Mouse (Mus musculus) embryonic facial prominence, embryonic 15.5 days (tissue): ENCODE data around the gene Robo1. TPM values are rescaled to one million over a fixed set of nuclear protein-coding genes. Genes with fewer than 3 reads are reported as not detected.

Experiments
- ATAC-seq: fragments of 200-750 bp; cut with Nextera tagmentation; 2 replicates; pipeline ENCODE4 v1.8.0; 2017; ENCODE audit warnings: low read depth, moderate TSS enrichment; ENCODE audit not compliant: insufficient number of reproducible peaks, low FRiP score, low TSS enrichment
- H3K27ac ChIP-seq: fragments of 300-500 bp; sonication (generic); replicated peaks from 2 replicates; pipeline ENCODE4 v1.5.1; 2015; ENCODE audit warnings: mild to moderate bottlenecking, inconsistent platforms
- H3K27me3 ChIP-seq: fragments of 300-500 bp; sonication (generic); 2 replicates; pipeline ENCODE4 v1.6.1; 2015; ENCODE audit warnings: inconsistent platforms
- H3K36me3 ChIP-seq: fragments of 300-500 bp; sonication (generic); 2 replicates; pipeline ENCODE4 v1.6.1; 2015; ENCODE audit warnings: mild to moderate bottlenecking, inconsistent platforms
- H3K4me1 ChIP-seq: fragments of 300-500 bp; sonication (generic); 2 replicates; pipeline ENCODE4 v1.6.1; 2015; ENCODE audit warnings: inconsistent platforms
- H3K4me2 ChIP-seq: fragments of 300-500 bp; sonication (generic); replicated peaks from 2 replicates; pipeline ENCODE4 v1.6.1; 2015; ENCODE audit warnings: mild to moderate bottlenecking, inconsistent platforms
- H3K4me3 ChIP-seq: fragments of 300-500 bp; sonication (generic); replicated peaks from 2 replicates; pipeline ENCODE4 v1.5.1; 2015; ENCODE audit warnings: mild to moderate bottlenecking, inconsistent platforms
- H3K9ac ChIP-seq: fragments of 300-500 bp; sonication (generic); 2 replicates; pipeline ENCODE4 v1.6.1; 2015; ENCODE audit warnings: inconsistent platforms
- H3K9me3 ChIP-seq: fragments of 300-500 bp; sonication (generic); replicated peaks from 2 replicates; pipeline ENCODE4 v1.6.1; 2016; ENCODE audit warnings: inconsistent platforms
- WGBS: fragments of 180-500 bp; shearing (Covaris S2); methylation state at CpG from one replicate; pipeline ENCODE4 v1.1.7; 2015; 5-methylcytosine and 5-hydroxymethylcytosine counted together
- polyA plus RNA-seq: library from polyadenylated mRNA; unstranded; fragments of >200 nt; fragmentation: Nextera tagmentation; extraction: Ambion mirVana; gene quantifications from 2 replicates; pipeline ENCODE4 v1.2.1, GENCODE M21; 2015

Gene Robo1
- polyA plus RNA-seq, 1 experiment from 2014 or later = 36.9 TPM

- Histone ChIP-seq H3K4me3 (no peak overlapping the region), H3K4me2 (no peak overlapping the region), H3K27ac (no peak overlapping the region), H3K9me3 (no peaks in the 10 kb centered on the region), H3K27me3 (no peaks in the 10 kb centered on the region), H3K36me3 (no peaks in the 10 kb centered on the region), H3K4me1 (no peaks in the 10 kb centered on the region), H3K9ac (no peak overlapping the region)
- 15% methylated on average over 4 of the region's 4 CpGs for WGBS
- no peak for ATAC-seq
Observed at GRCm38 (mm10) chr16:72610661-72611112, 302.6 kb downstream of the Robo1 start.

- ATAC-seq = no peak
Observed at GRCm38 (mm10) chr16:72614898-72615297, 306.8 kb downstream of the Robo1 start.

GRCm38 (mm10) chr16:72615360-72615759 lies 307.3 kb downstream of the Robo1 start:
- H3K4me2 ChIP-seq = no peak overlapping the region
- H3K27ac ChIP-seq = no peak overlapping the region
- 44% methylated on average over 2 of the region's 2 CpGs for WGBS
- no peak overlapping the region for H3K4me3 ChIP-seq
- no peaks in the 10 kb centered on the region for H3K36me3 ChIP-seq
- H3K4me1 ChIP-seq = no peaks in the 10 kb centered on the region
- ATAC-seq = no peak
- no peak overlapping the region for H3K9ac ChIP-seq
- H3K27me3 ChIP-seq = no peaks in the 10 kb centered on the region
- no peaks in the 10 kb centered on the region for H3K9me3 ChIP-seq

More at GRCm38 (mm10) chr16:72614898-72615297, 306.8 kb downstream of the Robo1 start:
- Histone ChIP-seq H3K4me3 (no peak overlapping the region), H3K36me3 (no peaks in the 10 kb centered on the region), H3K27ac (no peak overlapping the region), H3K9me3 (no peaks in the 10 kb centered on the region), H3K27me3 (no peaks in the 10 kb centered on the region), H3K4me1 (no peaks in the 10 kb centered on the region), H3K4me2 (no peak overlapping the region), H3K9ac (no peak overlapping the region)
- WGBS = 5% methylated on average over 1 of the region's 1 CpGs

GRCm38 (mm10) chr16:72622371-72622770 lies 314.3 kb downstream of the Robo1 start:
- ATAC-seq = no peak
- no peaks in the 10 kb centered on the region for H3K36me3 ChIP-seq
- H3K9me3 ChIP-seq = no peaks in the 10 kb centered on the region
- no peak overlapping the region for H3K9ac ChIP-seq
- no peaks in the 10 kb centered on the region for H3K27me3 ChIP-seq
- H3K4me1 ChIP-seq = no peaks in the 10 kb centered on the region
- WGBS = 82% methylated on average over 4 of the region's 4 CpGs
- no peak overlapping the region for H3K4me3 ChIP-seq
- no peak overlapping the region for H3K4me2 ChIP-seq
- no peak overlapping the region for H3K27ac ChIP-seq

DNA sequence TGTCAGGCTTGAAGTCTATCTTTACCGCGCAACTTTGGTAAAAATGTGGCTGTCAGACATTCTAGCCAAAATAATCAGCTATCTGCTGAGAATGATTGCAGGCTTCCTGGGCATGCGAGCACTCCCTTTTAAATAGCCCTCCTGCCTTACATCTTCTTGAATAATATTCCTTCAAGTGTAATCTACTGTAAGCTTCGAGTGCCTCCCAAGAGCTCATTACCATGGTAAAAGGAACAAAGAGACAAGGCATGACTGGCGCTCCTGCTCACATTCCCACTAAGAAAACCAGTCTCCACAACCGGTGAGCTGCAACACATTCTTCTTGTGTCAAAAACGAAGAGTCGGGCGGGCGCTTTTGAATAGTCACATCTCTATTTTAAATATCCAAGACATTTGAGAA lies 314.8 kb downstream of the Robo1 start:
- Histone ChIP-seq H3K9ac (no peak overlapping the region), H3K4me1 (no peaks in the 10 kb centered on the region), H3K36me3 (no peaks in the 10 kb centered on the region), H3K4me2 (no peak overlapping the region), H3K27me3 (no peaks in the 10 kb centered on the region), H3K9me3 (no peaks in the 10 kb centered on the region), H3K27ac (no peak overlapping the region), H3K4me3 (no peak overlapping the region)
- 81% methylated on average over 10 of the region's 10 CpGs for WGBS
- ATAC-seq = no peak

DNA sequence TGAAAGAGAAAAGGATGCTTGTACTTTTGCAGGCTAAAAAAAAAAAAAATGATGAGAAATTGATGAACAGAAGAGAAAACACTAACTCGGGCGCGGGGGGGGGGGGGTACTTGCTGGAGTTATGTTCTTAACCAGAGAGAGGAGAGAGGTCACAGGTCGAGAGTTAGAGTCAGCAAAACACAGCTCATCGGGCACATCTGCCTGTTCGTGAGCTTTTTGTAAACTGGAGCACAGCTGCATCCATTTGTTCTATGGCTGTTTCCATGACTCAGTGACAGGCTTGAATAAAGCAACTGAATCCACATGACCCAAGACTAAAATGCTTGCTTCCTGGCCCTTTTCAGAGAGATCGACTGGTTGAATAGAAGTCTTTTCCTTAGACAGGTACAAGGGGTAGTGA lies 325.7 kb downstream of the Robo1 start:
- H3K9me3 ChIP-seq = no peaks in the 10 kb centered on the region
- H3K27ac ChIP-seq = no peak overlapping the region
- H3K4me2 ChIP-seq = no peak overlapping the region
- H3K4me1 ChIP-seq = no peaks in the 10 kb centered on the region
- no peak overlapping the region for H3K9ac ChIP-seq
- no peaks in the 10 kb centered on the region for H3K27me3 ChIP-seq
- H3K36me3 ChIP-seq = no peaks in the 10 kb centered on the region
- WGBS = 45% methylated on average over 7 of the region's 7 CpGs
- H3K4me3 ChIP-seq = no peak overlapping the region
- ATAC-seq = no peak

DNA sequence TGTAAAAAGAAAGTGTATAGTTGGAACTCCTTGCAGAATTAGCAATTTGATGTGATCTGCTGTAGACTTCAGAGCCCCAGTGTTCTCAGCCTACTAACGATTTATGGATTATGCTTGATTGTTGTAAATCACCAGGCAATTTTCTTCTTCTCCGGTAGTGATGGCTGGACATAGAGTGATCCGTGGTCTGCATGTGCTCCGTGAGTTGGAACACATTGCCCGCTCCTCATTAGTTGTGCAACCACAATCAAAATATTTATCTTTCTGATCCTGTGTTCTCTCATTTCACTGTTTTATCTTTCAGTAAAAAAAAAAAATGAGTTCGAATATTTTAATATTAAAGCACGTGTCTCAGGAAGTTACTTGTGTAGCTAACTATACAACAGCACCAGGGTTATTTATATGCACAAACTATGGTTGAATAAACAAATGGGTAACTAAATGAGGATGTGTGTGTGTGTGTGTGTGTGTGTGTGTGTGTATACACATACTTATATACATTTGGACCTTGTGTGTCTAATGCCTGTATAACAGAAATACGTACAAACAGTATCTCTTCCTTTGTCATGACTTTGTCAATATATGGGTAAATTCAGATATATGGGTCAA lies 331.3 kb downstream of the Robo1 start:
- no peak overlapping the region for H3K27ac ChIP-seq
- H3K36me3 ChIP-seq = no peaks in the 10 kb centered on the region
- no peak overlapping the region for H3K4me3 ChIP-seq
- 69% methylated on average over 8 of the region's 8 CpGs for WGBS
- H3K27me3 ChIP-seq = no peaks in the 10 kb centered on the region
- H3K9me3 ChIP-seq = no peaks in the 10 kb centered on the region
- no peaks in the 10 kb centered on the region for H3K4me1 ChIP-seq
- no peak overlapping the region for H3K4me2 ChIP-seq
- no peak overlapping the region for H3K9ac ChIP-seq
- no peak for ATAC-seq

DNA sequence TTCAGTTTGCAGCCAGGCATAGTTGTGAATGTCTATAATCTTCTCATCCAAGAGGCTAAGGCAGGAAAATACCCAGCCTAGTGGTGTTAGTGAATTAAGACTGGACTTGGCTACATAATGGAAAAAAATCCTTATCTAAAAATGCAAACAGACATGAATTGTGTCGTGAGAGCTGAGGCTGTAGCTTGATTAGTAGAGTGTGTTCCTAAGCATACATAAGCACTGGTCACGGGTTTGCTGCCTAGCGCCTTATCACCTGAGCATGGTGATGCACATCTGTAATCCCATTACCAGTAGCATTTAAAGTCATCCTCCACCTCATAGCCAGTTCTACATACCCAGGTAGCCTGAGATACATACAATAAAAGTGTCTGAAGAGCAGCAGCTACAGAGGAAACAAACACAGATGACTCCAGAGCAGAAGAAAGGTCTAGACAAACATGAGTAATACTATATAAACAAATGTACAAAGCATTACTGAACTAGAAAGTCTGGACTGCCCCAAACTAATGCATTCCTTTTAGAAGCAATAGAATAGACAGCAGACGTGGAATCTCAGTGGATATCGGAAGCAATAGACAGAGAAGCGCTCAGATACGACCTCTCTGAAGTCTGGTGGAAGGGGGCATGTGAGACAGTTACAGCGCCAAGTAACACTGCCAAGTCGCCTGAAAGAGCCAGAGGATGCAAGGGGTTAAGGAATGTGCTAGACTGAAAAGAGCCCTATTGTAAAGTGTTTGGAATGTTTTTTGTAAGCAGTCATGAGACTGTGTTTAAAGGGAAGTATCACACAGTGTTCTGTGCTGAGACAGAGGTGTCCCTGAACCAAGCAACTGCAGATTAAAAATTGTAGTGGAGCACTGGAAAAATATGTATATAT lies 333.1 kb downstream of the Robo1 start:
- no peak for ATAC-seq

GRCm38 (mm10) chr16:72645890-72646289 lies 337.8 kb downstream of the Robo1 start:
- H3K36me3 ChIP-seq = no peaks in the 10 kb centered on the region
- H3K4me2 ChIP-seq = peak overlapping the region; percentile 46
- H3K4me1 ChIP-seq = no peaks in the 10 kb centered on the region
- no peak overlapping the region for H3K9ac ChIP-seq
- 8% methylated on average over 8 of the region's 8 CpGs for WGBS
- ATAC-seq = no peak
- H3K4me3 ChIP-seq = peak overlapping the region; percentile 23
- no peaks in the 10 kb centered on the region for H3K9me3 ChIP-seq
- no peak overlapping the region for H3K27ac ChIP-seq
- no peaks in the 10 kb centered on the region for H3K27me3 ChIP-seq

More for the DNA sequence above, 333.1 kb downstream of the Robo1 start:
- no peaks in the 10 kb centered on the region for H3K27me3 ChIP-seq
- no peaks in the 10 kb centered on the region for H3K9me3 ChIP-seq
- H3K4me3 ChIP-seq = no peak overlapping the region
- 74% methylated on average over 9 of the region's 9 CpGs for WGBS
- H3K4me1 ChIP-seq = no peaks in the 10 kb centered on the region
- no peak overlapping the region for H3K9ac ChIP-seq
- H3K27ac ChIP-seq = no peak overlapping the region
- no peaks in the 10 kb centered on the region for H3K36me3 ChIP-seq
- H3K4me2 ChIP-seq = no peak overlapping the region

DNA sequence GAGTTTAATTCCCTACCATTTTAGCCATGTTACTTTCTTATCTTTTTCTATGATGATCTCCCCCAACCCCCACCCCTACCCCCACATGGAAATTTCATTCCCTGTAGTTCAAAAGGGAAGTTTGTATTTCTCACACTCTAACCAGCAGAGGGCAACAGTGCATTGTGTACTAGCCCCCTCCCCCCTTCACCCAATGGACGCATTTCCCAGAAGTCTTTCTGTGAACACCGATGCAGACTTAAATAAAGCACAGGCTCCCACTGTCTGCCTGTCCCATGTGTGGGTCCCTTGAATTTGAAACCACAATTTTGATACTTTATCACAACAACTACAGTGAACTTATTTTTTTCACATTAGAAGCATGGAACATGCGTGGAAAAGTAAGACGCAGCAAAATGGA lies 341.2 kb downstream of the Robo1 start:
- 22% methylated on average over 4 of the region's 4 CpGs for WGBS
- H3K9me3 ChIP-seq = no peaks in the 10 kb centered on the region
- no peaks in the 10 kb centered on the region for H3K36me3 ChIP-seq
- H3K9ac ChIP-seq = no peak overlapping the region
- no peaks in the 10 kb centered on the region for H3K27me3 ChIP-seq
- peak overlapping the region; percentile 18 for H3K4me3 ChIP-seq
- no peaks in the 10 kb centered on the region for H3K4me1 ChIP-seq
- ATAC-seq = peak; percentile 54; the same call in 1 of the 2 replicates
- no peak overlapping the region for H3K27ac ChIP-seq
- H3K4me2 ChIP-seq = peak overlapping the region; percentile 42

- H3K9me3 ChIP-seq = no peaks in the 10 kb centered on the region
- no peak overlapping the region for H3K4me2 ChIP-seq
- H3K36me3 ChIP-seq = no peaks in the 10 kb centered on the region
- WGBS = 53% methylated on average over 9 of the region's 9 CpGs
- 0 out of 2 replicates have a peak, but pooled peaks cover 3% of the 10 kb centered on the region for H3K4me1 ChIP-seq
- no peak overlapping the region for H3K27ac ChIP-seq
- no peaks in the 10 kb centered on the region for H3K27me3 ChIP-seq
- H3K9ac ChIP-seq = no peak overlapping the region
- no peak overlapping the region for H3K4me3 ChIP-seq
- ATAC-seq = no peak
Observed at GRCm38 (mm10) chr16:72655411-72655810, 347.3 kb downstream of the Robo1 start.
